Mouse (Mus musculus): ENCODE results near the gene Slc37a1. TPM values are rescaled to one million over a fixed set of nuclear protein-coding genes. Genes with fewer than 3 reads are reported as not detected.

Slc37a1 gene
- polyA plus RNA-seq, 1 experiment from 2014 or later: 21.1 TPM

Other genes with a start within 250 kb of the Slc37a1 start
- gene Abcg1, start 229.1 kb upstream of the Slc37a1 start, polyA plus RNA-seq (2015; fragmentation: Nextera tagmentation; extraction: Ambion mirVana): 5.4 and 5.6 TPM in 2 replicates
- 1,304 and 1,371 TPM in 2 replicates for gene Tff3, start 157.1 kb upstream of the Slc37a1 start, polyA plus RNA-seq (2015; fragmentation: Nextera tagmentation; extraction: Ambion mirVana)
- 5.2 and 7.2 TPM in 2 replicates for gene Tff2, start 142.5 kb upstream of the Slc37a1 start, polyA plus RNA-seq (2015; fragmentation: Nextera tagmentation; extraction: Ambion mirVana)
- 1.5 and 2.7 TPM in 2 replicates for gene Tff1, start 121.5 kb upstream of the Slc37a1 start, polyA plus RNA-seq (2015; fragmentation: Nextera tagmentation; extraction: Ambion mirVana)
- gene Tmprss3, start 87.8 kb upstream of the Slc37a1 start, polyA plus RNA-seq (2015; fragmentation: Nextera tagmentation; extraction: Ambion mirVana): 0.05 and 0.06 TPM in 2 replicates
- 0.38 and 0.45 TPM in 2 replicates for gene Ubash3a, start 78.9 kb upstream of the Slc37a1 start, polyA plus RNA-seq (2015; fragmentation: Nextera tagmentation; extraction: Ambion mirVana)
- gene Rsph1, start 9.4 kb upstream of the Slc37a1 start, polyA plus RNA-seq (2015; fragmentation: Nextera tagmentation; extraction: Ambion mirVana): 0.88 and 0.94 TPM in 2 replicates
- 62.5 and 65.2 TPM in 2 replicates for gene Pde9a, start 99.4 kb downstream of the Slc37a1 start, polyA plus RNA-seq (2015; fragmentation: Nextera tagmentation; extraction: Ambion mirVana)
- gene Wdr4, start 233.2 kb downstream of the Slc37a1 start, polyA plus RNA-seq (2015; fragmentation: Nextera tagmentation; extraction: Ambion mirVana): 39.5 and 42.3 TPM in 2 replicates
- 467 and 488 TPM in 2 replicates for gene Ndufv3, start 233.3 kb downstream of the Slc37a1 start, polyA plus RNA-seq (2015; fragmentation: Nextera tagmentation; extraction: Ambion mirVana)